Mouse (Mus musculus): ENCODE measurements around the gene Zfp420. TPM values are rescaled to one million over a fixed set of nuclear protein-coding genes. Genes with fewer than 3 reads are reported as not detected.
"Not testable (repeated sequence)": the region's sequence is repeated elsewhere in the genome, so short reads cannot be mapped to it uniquely, and the experiment has no call there.

Zfp420 gene
- total RNA-seq, 2 experiments from 2014 or later, result 13.4 to 18.7 TPM

DNA sequence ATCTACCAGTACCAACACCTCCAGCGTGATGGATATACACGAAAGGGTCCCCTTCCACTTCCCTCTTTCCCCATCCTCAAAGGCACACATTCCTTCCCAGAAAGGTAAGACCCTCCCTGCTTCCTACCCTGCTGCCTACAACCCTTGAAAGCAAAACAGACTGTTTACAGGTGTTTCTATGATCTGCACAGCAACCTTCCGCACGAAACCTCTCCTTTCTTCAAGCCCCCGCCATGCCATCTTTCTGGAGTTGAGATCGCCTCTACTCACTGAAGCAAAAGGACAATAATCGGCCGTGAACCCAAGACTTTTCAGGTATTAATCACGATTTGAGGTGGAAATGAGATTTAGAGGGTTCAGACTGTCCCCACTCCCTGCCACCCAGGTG lies 7.0 kb upstream of the Zfp420 start:
- H3K27ac ChIP-seq, result peak overlapping the region; percentile 85
- TF ChIP-seq CTCF (conservative IDR thresholded peaks at IDR 0.05), result no peak

DNA sequence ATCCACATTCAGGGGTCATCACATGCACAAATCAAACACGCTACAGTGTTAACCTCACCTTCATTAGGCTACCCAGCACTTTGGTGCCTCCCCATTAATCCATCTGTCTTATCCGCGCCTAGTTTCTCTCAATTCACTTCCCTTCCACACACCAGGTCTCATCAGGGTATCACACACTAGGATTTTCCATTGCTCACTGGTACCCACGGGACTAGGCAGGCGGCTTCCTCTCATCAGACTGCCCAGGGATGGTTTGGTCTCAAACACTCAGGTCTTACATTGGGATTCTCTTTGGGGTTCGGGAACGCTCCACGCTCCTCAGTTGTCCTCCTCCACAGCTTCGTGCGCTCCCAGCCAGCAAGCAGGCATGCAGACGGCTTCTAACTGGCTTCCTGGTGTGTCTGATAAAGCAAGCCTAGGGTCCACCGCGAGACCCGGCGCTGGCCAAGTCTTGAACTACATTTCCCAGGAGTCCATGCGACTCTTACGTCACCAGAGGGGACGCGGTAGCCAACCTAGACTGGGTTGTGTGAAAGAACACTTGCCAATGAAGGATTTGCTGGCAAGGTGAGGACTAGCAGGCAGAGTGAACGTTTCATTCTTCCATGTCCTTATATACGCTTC lies 6.4 kb upstream of the Zfp420 start, which contains the start of gene Zfp940:
TSS of gene Zfp940 (minus strand) at position 451 of the 624 bp plus-strand sequence.
- peak; percentile 89 for DNase-seq (ENCODE audit: low spot score in 2 of 2)
- peak within 1 kb of the TSS; percentile 85 for H3K27ac ChIP-seq
- peak; percentile 28 for TF ChIP-seq CTCF (conservative IDR thresholded peaks at IDR 0.05)
- peak within 1 kb of the TSS; percentile 71 for H3K4me3 ChIP-seq

More for the DNA sequence above, 7.0 kb upstream of the Zfp420 start:
- no peak for DNase-seq (ENCODE audit: low spot score in 2 of 2)
- peak overlapping the region; percentile 71 for H3K4me3 ChIP-seq

DNA sequence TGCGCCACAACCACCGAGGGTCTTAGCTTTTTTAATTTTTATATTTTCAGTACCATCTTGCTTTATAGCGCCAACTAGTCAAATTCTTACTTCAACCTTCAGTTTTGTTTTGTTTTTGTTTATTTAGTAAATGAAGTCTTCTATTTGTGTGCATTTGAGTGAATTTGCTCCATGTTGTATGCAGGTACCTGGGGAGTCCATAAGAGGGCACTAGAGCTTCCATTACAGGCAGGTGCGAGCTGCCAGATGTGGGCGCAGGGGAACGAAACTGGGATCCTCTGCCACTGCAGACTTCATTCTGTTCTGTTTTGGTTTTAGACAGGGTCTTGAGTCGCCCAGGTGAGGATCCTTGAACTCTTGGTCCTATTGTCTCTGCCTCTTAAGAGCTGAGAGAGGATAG lies 1.9 kb downstream of the Zfp420 start:
- H3K4me3 ChIP-seq, result no peak overlapping the region
- DNase-seq (ENCODE audit: low spot score in 2 of 2), result no peak
- peak; percentile 47 for TF ChIP-seq CTCF (conservative IDR thresholded peaks at IDR 0.05)
- H3K27ac ChIP-seq, result no peak overlapping the region; the same call in 1 of the 2 replicates

- Histone ChIP-seq H3K4me3 (no peak overlapping the region), H3K27ac (no peak overlapping the region)
- no peak for TF ChIP-seq CTCF (conservative IDR thresholded peaks at IDR 0.05)
- no peak for DNase-seq (ENCODE audit: low spot score in 2 of 2)
Measured at GRCm38 (mm10) chr7:29874256-29874655, 14.5 kb downstream of the Zfp420 start.

- H3K27ac ChIP-seq; DNase-seq (ENCODE audit: low spot score in 2 of 2): not testable (repeated sequence)
Measured at GRCm38 (mm10) chr7:29877561-29877960, 17.8 kb downstream of the Zfp420 start.

GRCm38 (mm10) chr7:29880056-29880455 lies 20.3 kb downstream of the Zfp420 start:
- DNase-seq (ENCODE audit: low spot score in 2 of 2), result no peak
- Histone ChIP-seq H3K27ac (no peak overlapping the region), H3K4me3 (no peak overlapping the region)
- no peak for TF ChIP-seq CTCF (conservative IDR thresholded peaks at IDR 0.05)

More at GRCm38 (mm10) chr7:29877561-29877960, 17.8 kb downstream of the Zfp420 start:
- not testable (repeated sequence) for H3K4me3 ChIP-seq

DNA sequence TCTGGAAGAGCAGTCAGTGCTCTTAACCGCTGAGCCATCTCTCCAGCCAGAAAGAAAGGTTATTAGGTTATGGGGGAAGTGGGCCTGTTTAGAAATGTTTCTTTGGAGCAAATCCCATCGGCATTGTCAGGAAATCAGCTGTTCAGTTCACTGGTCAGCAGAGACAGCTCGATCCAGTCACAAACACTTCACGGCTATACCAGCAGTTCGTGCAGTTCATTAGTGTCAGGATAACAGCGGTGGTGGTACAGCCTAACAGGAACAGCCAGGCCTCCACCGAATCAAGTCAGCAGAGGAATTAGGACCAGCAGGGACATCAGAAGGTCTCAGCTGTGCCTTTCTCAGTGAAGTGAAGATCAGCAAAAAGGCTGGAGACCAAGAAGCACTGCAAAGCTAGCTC lies 21.1 kb downstream of the Zfp420 start:
- DNase-seq (ENCODE audit: low spot score in 2 of 2), result no peak
- H3K4me3 ChIP-seq, result no peak overlapping the region
- H3K27ac ChIP-seq, result no peak overlapping the region
- no peak for TF ChIP-seq CTCF (conservative IDR thresholded peaks at IDR 0.05)

DNA sequence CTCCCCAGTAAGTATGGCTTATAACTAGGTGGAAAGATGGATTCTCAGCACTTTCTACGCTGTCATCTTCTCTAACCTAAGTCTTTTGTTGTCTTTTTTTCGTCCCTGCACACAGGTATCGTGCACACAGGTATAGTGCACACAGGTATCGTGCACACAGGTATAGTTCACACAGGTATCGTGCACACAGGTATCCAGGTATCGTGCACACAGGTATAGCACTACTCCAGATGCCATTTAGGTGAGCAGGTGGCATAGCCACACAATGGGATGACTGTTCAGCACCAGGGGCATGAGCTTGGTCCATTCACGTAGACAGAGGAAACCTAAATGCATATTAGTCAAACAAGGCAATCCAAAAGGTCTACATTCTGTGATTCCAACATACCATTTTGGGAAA lies 30.7 kb downstream of the Zfp420 start:
- TF ChIP-seq CTCF (conservative IDR thresholded peaks at IDR 0.05), result no peak
- Histone ChIP-seq H3K4me3 (no peak overlapping the region), H3K27ac (no peak overlapping the region)

DNA sequence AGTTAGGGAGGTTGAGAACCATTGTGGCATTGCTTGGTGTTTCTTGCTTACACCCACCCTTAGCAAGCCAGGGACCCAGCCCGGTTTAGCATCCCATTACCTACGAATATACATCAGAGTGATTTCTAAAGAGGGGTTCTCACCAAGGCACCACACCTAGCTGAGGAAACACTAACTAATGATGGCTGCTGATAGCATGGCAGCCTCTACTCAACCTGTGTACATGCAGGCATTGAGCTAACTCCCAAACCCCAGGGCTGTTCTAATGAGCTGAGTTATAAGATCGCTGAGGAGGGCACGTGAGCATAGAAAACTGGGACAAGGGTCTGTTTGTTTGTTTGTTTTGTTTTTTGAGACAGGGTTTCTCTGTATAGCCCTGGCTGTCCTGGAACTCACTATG lies 33.0 kb downstream of the Zfp420 start:
- no peak for DNase-seq (ENCODE audit: low spot score in 2 of 2)
- H3K27ac ChIP-seq, result no peak overlapping the region
- H3K4me3 ChIP-seq, result no peak overlapping the region
- TF ChIP-seq CTCF (conservative IDR thresholded peaks at IDR 0.05), result no peak

More for the DNA sequence above, 30.7 kb downstream of the Zfp420 start:
- no peak for DNase-seq (ENCODE audit: low spot score in 2 of 2)

GRCm38 (mm10) chr7:29898351-29898750 lies 38.6 kb downstream of the Zfp420 start:
- peak; percentile 38; the same call in 1 of the 2 replicates for TF ChIP-seq CTCF (conservative IDR thresholded peaks at IDR 0.05)
- Histone ChIP-seq H3K27ac (no peak overlapping the region), H3K4me3 (no peak overlapping the region)
- DNase-seq (ENCODE audit: low spot score in 2 of 2), result no peak

DNA sequence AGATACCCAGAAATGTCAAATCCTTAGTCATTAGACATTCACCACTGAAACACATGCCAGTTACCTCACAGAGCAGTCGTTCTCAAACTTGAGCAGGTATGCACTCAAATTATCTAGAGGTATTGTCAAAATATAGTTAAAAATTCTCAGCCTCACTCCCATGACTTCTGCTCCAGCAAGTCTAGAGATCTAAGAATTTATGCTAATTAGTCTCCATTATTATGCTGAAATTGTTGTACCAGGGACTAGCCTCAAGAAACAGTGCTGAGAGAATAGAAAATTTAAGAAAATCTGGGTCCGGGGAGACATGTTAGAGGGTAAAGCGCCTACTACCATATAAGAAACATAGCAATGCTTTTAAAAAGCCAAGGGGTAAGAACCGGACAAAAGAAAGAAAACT lies 44.3 kb downstream of the Zfp420 start:
- TF ChIP-seq CTCF (conservative IDR thresholded peaks at IDR 0.05), result no peak
- Histone ChIP-seq H3K4me3 (no peak overlapping the region), H3K27ac (no peak overlapping the region)
- no peak for DNase-seq (ENCODE audit: low spot score in 2 of 2)

DNA sequence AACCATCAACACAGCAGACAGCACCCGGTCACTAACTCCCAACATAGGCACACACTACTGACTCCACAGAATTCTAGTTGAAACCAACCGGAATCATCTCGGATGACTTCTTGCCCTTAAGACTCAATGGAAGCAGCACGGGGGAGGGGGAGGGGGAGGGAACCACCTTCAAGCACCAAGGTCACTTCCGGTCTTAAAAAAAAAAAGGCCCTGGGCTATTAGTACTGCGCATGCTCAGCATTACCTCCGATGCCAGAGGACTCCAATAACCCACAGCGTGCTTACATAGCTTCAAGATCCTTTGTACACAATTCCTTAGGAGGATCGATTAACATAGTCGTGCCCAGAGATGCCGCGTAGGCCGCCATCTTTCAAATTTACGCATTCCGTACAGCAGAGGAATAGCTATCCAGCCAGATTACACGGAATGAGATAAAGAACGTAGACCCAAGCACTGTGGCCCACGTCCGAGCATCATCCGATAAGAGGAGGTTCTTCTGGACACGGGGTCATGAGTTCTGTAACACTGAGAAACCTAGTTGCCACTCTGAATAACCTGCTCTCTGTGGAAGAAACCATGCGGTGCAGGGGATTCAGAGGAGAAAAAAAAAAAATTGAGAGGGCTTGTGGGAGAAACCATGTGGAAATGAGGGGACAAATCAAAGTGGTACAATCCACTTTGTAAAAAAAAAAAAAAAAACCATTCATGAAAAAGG lies 46.3 kb downstream of the Zfp420 start, which contains the start of gene Zfp27:
TSS of gene Zfp27 (minus strand) at position 607 of the 716 bp plus-strand sequence.
- DNase-seq (ENCODE audit: low spot score in 2 of 2), result peak; percentile 58 to 84
- peak; percentile 34 for TF ChIP-seq CTCF (conservative IDR thresholded peaks at IDR 0.05)
- Histone ChIP-seq H3K4me3 (peak within 1 kb of the TSS; percentile 76), H3K27ac (peak within 1 kb of the TSS; percentile 98)

DNA sequence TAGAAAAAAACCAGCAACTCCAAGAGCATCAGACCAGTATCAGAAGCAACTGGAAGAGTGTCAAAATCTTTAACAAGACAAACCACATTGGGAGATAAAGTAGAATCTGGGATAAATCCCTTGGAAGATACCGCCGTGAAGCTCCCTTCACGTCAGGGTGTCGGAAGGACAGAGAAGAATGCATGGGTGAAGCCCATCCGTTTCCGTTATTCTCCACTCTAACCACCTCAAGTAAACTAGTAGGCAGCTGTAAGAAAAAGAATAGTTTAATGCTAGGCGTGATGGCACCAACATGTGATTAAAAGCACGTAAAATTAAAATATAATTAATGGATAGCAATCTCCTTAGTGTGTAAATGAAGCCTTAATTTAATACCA lies 46.9 kb downstream of the Zfp420 start:
- Histone ChIP-seq H3K4me3 (peak overlapping the region; percentile 76), H3K27ac (peak overlapping the region; percentile 98)
- DNase-seq (ENCODE audit: low spot score in 2 of 2), result no peak
- TF ChIP-seq CTCF (conservative IDR thresholded peaks at IDR 0.05), result no peak

- no peak for DNase-seq (ENCODE audit: low spot score in 2 of 2)
- peak overlapping the region; percentile 76 for H3K4me3 ChIP-seq
- H3K27ac ChIP-seq, result peak overlapping the region; percentile 98
- TF ChIP-seq CTCF (conservative IDR thresholded peaks at IDR 0.05), result no peak
Measured at GRCm38 (mm10) chr7:29907206-29907605, 47.4 kb downstream of the Zfp420 start.
